Mouse (Mus musculus) left cerebral cortex, postnatal 25 days (tissue): ENCODE measurements around the gene Aox4. TPM values are rescaled to one million over a fixed set of nuclear protein-coding genes. Genes with fewer than 3 reads are reported as not detected.

ENCODE experiments used
- DNase-seq, 2 experiments: peaks; one replicate each; pipeline ENCODE4 v3.0.0; 2022; ENCODE audit warnings: low spot score in 2 of 2, mixed read lengths in 1 of 2
- intact Hi-C: fragments of 180-260 bp; cut with DNase I; formaldehyde crosslinking; loops from one replicate; pipeline ENCODE4 v1.15.1; 2025
- total RNA-seq, 2 experiments: library from RNA; stranded (reverse); gene quantifications; 2 replicates each; pipeline ENCODE4 v1.2.3; 2021

The Aox4 gene
- total RNA-seq, 2 experiments from 2014 or later, result 4.8 to 6.7 TPM

GRCm38 (mm10) chr1:58238961-58239360 lies 28.8 kb downstream of the Aox4 start:
- intact Hi-C loops, result no loop called here
- no peak for DNase-seq

- DNase-seq, result no peak
- intact Hi-C loops, result no loop called here
Measured at GRCm38 (mm10) chr1:58240347-58240746, 30.1 kb downstream of the Aox4 start.

- no peak for DNase-seq
Measured at GRCm38 (mm10) chr1:58244487-58244886, 34.3 kb downstream of the Aox4 start.

GRCm38 (mm10) chr1:58248518-58248917 lies 38.3 kb downstream of the Aox4 start:
- no peak for DNase-seq
- intact Hi-C loops, result no loop called here

More at GRCm38 (mm10) chr1:58244487-58244886, 34.3 kb downstream of the Aox4 start:
- intact Hi-C loops, result no loop called here

- DNase-seq, result no peak
- intact Hi-C loops, result no loop called here
Measured at GRCm38 (mm10) chr1:58253466-58253865, 43.3 kb downstream of the Aox4 start.

GRCm38 (mm10) chr1:58257195-58257991 lies 47.2 kb downstream of the Aox4 start:
- no peak for DNase-seq
- intact Hi-C loops, result no loop called here

GRCm38 (mm10) chr1:58260311-58260710 lies 50.1 kb downstream of the Aox4 start:
- intact Hi-C loops, result no loop called here
- no peak for DNase-seq

- intact Hi-C loops, result no loop called here
- no peak for DNase-seq
Measured at GRCm38 (mm10) chr1:58268231-58268630, 58.0 kb downstream of the Aox4 start.

GRCm38 (mm10) chr1:58270807-58271569 lies 60.8 kb downstream of the Aox4 start:
- DNase-seq, result peak; percentile 63 to 78
- intact Hi-C loops, result loop anchor here (2.0 to 5.0 kb wide), 3 partner anchors 114 to 844 kb away; no protein-coding TSS in a partner anchor

GRCm38 (mm10) chr1:58275879-58276278 lies 65.7 kb downstream of the Aox4 start:
- intact Hi-C loops, result no loop called here
- no peak for DNase-seq

- intact Hi-C loops, result no loop called here
- no peak for DNase-seq
Measured at GRCm38 (mm10) chr1:58278026-58278425, 67.8 kb downstream of the Aox4 start, which contains the start of gene Aox2. TSS of gene Aox2 (plus strand) at chr1:58278326.

GRCm38 (mm10) chr1:58278513-58278912 lies 68.3 kb downstream of the Aox4 start:
- no peak for DNase-seq
- intact Hi-C loops, result no loop called here

- intact Hi-C loops, result no loop called here
- no peak for DNase-seq
Measured at GRCm38 (mm10) chr1:58280381-58280780, 70.2 kb downstream of the Aox4 start.

- DNase-seq, result no peak
- intact Hi-C loops, result no loop called here
Measured at GRCm38 (mm10) chr1:58280939-58281624, 70.9 kb downstream of the Aox4 start.

- no peak for DNase-seq
- intact Hi-C loops, result no loop called here
Measured at GRCm38 (mm10) chr1:58281625-58281988, 71.4 kb downstream of the Aox4 start.

GRCm38 (mm10) chr1:58284505-58284904 lies 74.3 kb downstream of the Aox4 start:
- no peak for DNase-seq
- intact Hi-C loops, result no loop called here

GRCm38 (mm10) chr1:58288091-58288490 lies 77.9 kb downstream of the Aox4 start:
- intact Hi-C loops, result no loop called here
- peak; percentile 12 to 55 for DNase-seq

GRCm38 (mm10) chr1:58289863-58290469 lies 79.8 kb downstream of the Aox4 start:
- peak; percentile 39 to 74 for DNase-seq
- intact Hi-C loops, result loop anchor here (10.0 kb wide), 1 partner anchor 325 kb away; no protein-coding TSS in a partner anchor

GRCm38 (mm10) chr1:58291394-58292300 lies 81.5 kb downstream of the Aox4 start:
- intact Hi-C loops, result loop anchor here (10.0 kb wide), 1 partner anchor 327 kb away; no protein-coding TSS in a partner anchor
- DNase-seq, result peak; percentile 19 to 67
